Mouse (Mus musculus) midbrain, embryonic 11.5 days (tissue): ENCODE measurements at regions not wholly inside any gene's neighbourhood (a gene's known extent, or its start where the extent isn't known, plus 50 kb on each side); places are given as distances from the start of the nearest gene placed in this dataset.

ENCODE experiments used
- ATAC-seq: fragments of 200-750 bp; cut with Nextera tagmentation; 2 replicates; pipeline ENCODE4 v1.8.0; 2017; ENCODE audit warnings: moderate TSS enrichment, moderate library complexity; ENCODE audit not compliant: low FRiP score
- DNase-seq: peaks from one replicate; pipeline ENCODE4 v3.0.0; 2015; ENCODE audit warnings: low spot score; ENCODE audit errors: missing footprints
- H3K27ac ChIP-seq: fragments of 300-500 bp; sonication (generic); 2 replicates; pipeline ENCODE4 v1.5.1; 2014; ENCODE audit warnings: low read depth, low read length
- H3K27me3 ChIP-seq: fragments of 300-500 bp; sonication (generic); 2 replicates; pipeline ENCODE4 v1.6.1; 2014; ENCODE audit warnings: mild to moderate bottlenecking, low read length, moderate library complexity, mixed read lengths; ENCODE audit not compliant: control insufficient read depth, insufficient read depth
- H3K36me3 ChIP-seq: fragments of 300-500 bp; sonication (generic); 2 replicates; pipeline ENCODE4 v1.6.1; 2014; ENCODE audit warnings: mild to moderate bottlenecking, low read length, moderate library complexity, mixed read lengths; ENCODE audit not compliant: control insufficient read depth, insufficient read depth
- H3K4me1 ChIP-seq: fragments of 300-500 bp; sonication (generic); 2 replicates; pipeline ENCODE4 v1.6.1; 2014; ENCODE audit warnings: low read length; ENCODE audit not compliant: control insufficient read depth, insufficient read depth
- H3K4me2 ChIP-seq: fragments of 300-500 bp; sonication (generic); 2 replicates; pipeline ENCODE4 v1.6.1; 2014; ENCODE audit warnings: mild to moderate bottlenecking, moderate library complexity
- H3K4me3 ChIP-seq: fragments of 300-500 bp; sonication (generic); 2 replicates; pipeline ENCODE4 v1.5.1; 2014; ENCODE audit warnings: low read depth, low read length
- H3K9ac ChIP-seq: fragments of 300-500 bp; sonication (generic); 2 replicates; pipeline ENCODE4 v1.6.1; 2014; ENCODE audit warnings: low read length
- H3K9me3 ChIP-seq: fragments of 300-500 bp; sonication (generic); 2 replicates; pipeline ENCODE4 v1.6.1; 2016; ENCODE audit warnings: low read length; ENCODE audit not compliant: control insufficient read depth
- WGBS: fragments of 180-500 bp; shearing (Covaris S2); extraction: QIAGEN DNeasy Blood & Tissue Kit; methylation state at CpG from one replicate; pipeline ENCODE4 v1.1.7; 2014; 5-methylcytosine and 5-hydroxymethylcytosine counted together

DNA sequence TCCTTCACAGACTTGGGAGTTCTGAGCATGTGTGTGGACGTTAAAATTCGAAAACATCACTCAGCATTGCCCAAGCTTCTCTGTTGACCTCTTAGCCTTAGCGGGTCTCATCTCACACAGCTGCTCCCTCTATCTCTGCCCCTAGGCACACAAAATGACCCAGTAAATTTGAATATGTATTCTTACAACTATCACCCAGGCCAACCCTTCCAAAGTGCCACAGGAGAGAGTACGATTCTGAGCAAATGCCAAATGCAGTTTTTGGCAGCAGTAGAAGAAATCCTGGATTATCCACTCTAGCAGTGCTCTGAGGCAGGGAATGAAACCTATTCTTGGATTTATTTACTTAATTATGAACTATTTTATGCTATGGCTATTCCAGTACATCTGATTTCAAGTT, 246.6 kb upstream of the Slc24a5 start:
- DNase-seq (no peak), ATAC-seq (no peak)
- no peak overlapping the region for H3K9ac ChIP-seq
- 83% methylated on average over 4 of the region's 4 CpGs for WGBS
- no peaks in the 10 kb centered on the region for H3K4me1 ChIP-seq
- no peaks in the 10 kb centered on the region for H3K36me3 ChIP-seq
- no peak overlapping the region for H3K27ac ChIP-seq
- H3K4me2 ChIP-seq = no peak overlapping the region
- no peaks in the 10 kb centered on the region for H3K9me3 ChIP-seq
- no peak overlapping the region for H3K4me3 ChIP-seq
- H3K27me3 ChIP-seq = no peaks in the 10 kb centered on the region

GRCm38 (mm10) chr2:124848812-124849211, 219.1 kb upstream of the Slc24a5 start:
- no peaks in the 10 kb centered on the region for H3K27me3 ChIP-seq
- H3K36me3 ChIP-seq = no peaks in the 10 kb centered on the region
- H3K27ac ChIP-seq = no peak overlapping the region
- no peak overlapping the region for H3K4me3 ChIP-seq
- no peak overlapping the region for H3K4me2 ChIP-seq
- no peaks in the 10 kb centered on the region for H3K4me1 ChIP-seq
- ATAC-seq = no peak
- 87% methylated on average over 4 of the region's 4 CpGs for WGBS
- no peak for DNase-seq
- no peaks in the 10 kb centered on the region for H3K9me3 ChIP-seq
- no peak overlapping the region for H3K9ac ChIP-seq

DNA sequence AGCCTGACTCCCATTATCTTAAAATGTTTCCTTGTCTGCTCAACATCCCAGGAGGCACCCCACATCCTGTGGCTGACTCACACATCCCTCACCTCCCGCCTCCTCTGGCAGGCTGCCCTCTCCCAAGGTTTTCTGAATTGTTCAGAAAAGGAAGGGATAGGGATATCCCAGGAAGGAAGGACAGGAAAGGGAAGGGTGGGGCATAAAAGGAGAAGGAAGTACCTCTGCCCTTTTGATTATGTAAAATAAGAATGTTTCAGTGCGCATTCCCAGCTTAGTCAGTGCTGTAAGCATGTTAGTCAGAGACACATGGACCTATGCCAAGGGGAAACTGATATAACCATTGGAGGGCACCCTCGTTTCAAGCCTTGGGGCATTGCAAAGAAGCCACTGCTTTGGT, 209.4 kb upstream of the Slc24a5 start:
- no peaks in the 10 kb centered on the region for H3K27me3 ChIP-seq
- H3K4me3 ChIP-seq = no peak overlapping the region
- no peak for DNase-seq
- H3K9me3 ChIP-seq = no peaks in the 10 kb centered on the region
- H3K4me2 ChIP-seq = no peak overlapping the region
- ATAC-seq = no peak
- no peaks in the 10 kb centered on the region for H3K36me3 ChIP-seq
- H3K4me1 ChIP-seq = no peaks in the 10 kb centered on the region
- H3K27ac ChIP-seq = no peak overlapping the region
- 74% methylated on average over 3 of the region's 3 CpGs for WGBS
- H3K9ac ChIP-seq = no peak overlapping the region

DNA sequence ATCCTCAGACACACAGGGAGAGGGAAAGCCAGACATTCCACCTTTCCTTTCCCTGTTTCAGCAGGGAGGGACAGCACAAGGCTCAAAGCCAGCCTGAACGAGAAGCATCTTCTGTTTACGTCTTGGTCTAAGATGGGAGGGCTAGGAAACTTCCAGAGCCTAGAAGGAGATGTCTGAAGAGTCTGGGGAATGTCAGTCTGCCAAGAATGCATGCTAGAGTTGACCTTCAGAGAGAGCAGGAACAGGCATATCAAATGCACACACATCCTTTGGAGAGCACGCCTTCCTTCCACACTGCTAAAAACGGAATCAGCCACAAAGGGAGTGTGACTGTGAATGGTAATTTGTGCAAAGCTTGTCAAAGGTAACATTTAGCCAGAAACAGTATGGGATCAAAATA, 179.7 kb upstream of the Slc24a5 start:
- ATAC-seq = no peak
- Histone ChIP-seq H3K4me1 (no peaks in the 10 kb centered on the region), H3K9me3 (no peaks in the 10 kb centered on the region), H3K27ac (no peak overlapping the region), H3K36me3 (no peaks in the 10 kb centered on the region), H3K9ac (no peak overlapping the region), H3K4me3 (no peak overlapping the region), H3K4me2 (no peak overlapping the region), H3K27me3 (no peaks in the 10 kb centered on the region)
- no peak for DNase-seq
- WGBS = 69% methylated on average over 4 of the region's 4 CpGs

- no peak overlapping the region for H3K4me2 ChIP-seq
- no peak for ATAC-seq
- 95% methylated on average over 4 of the region's 4 CpGs for WGBS
Measured at GRCm38 (mm10) chr2:124895002-124895401, 172.9 kb upstream of the Slc24a5 start.

DNA sequence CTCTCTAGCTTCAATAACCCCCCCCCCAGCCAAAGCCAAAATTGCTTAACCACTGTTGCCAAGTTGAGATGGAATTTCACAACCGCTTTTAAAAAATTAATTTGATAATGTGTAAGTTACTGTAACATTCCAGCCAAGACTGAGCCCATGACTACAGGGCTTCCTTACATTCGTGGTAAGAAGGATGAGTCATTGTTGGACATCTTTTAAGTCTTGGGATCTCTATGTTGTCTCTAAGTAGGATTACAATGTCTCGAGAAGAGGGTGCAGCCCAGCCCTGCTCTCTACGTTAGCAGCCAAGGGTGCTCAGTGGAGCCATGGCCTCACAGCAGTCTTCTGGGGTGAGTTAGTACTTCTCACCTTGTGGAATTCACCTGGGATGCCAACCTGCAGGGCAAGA, 164.4 kb upstream of the Slc24a5 start:
- Histone ChIP-seq H3K4me2 (no peak overlapping the region), H3K9ac (no peak overlapping the region), H3K4me3 (no peak overlapping the region), H3K27me3 (no peaks in the 10 kb centered on the region), H3K9me3 (no peaks in the 10 kb centered on the region), H3K27ac (no peak overlapping the region), H3K4me1 (no peaks in the 10 kb centered on the region), H3K36me3 (no peaks in the 10 kb centered on the region)
- no peak for ATAC-seq
- DNase-seq = no peak
- 92% methylated on average over 4 of the region's 4 CpGs for WGBS

More at GRCm38 (mm10) chr2:124895002-124895401, 172.9 kb upstream of the Slc24a5 start:
- DNase-seq = no peak
- no peak overlapping the region for H3K27ac ChIP-seq
- H3K9me3 ChIP-seq = no peaks in the 10 kb centered on the region
- H3K27me3 ChIP-seq = no peaks in the 10 kb centered on the region
- no peaks in the 10 kb centered on the region for H3K4me1 ChIP-seq
- H3K9ac ChIP-seq = no peak overlapping the region
- H3K36me3 ChIP-seq = no peaks in the 10 kb centered on the region
- no peak overlapping the region for H3K4me3 ChIP-seq

- Histone ChIP-seq H3K36me3 (no peaks in the 10 kb centered on the region), H3K4me3 (no peak overlapping the region), H3K9ac (no peak overlapping the region), H3K27me3 (no peaks in the 10 kb centered on the region), H3K4me1 (no peaks in the 10 kb centered on the region), H3K4me2 (no peak overlapping the region), H3K27ac (no peak overlapping the region), H3K9me3 (no peaks in the 10 kb centered on the region)
- ATAC-seq (no peak), DNase-seq (no peak)
- WGBS = 78% methylated on average over 1 of the region's 1 CpGs
Measured at GRCm38 (mm10) chr2:124905076-124905475, 162.8 kb upstream of the Slc24a5 start.

GRCm38 (mm10) chr2:124918986-124919761, 148.8 kb upstream of the Slc24a5 start:
- no peak overlapping the region for H3K27ac ChIP-seq
- H3K4me1 ChIP-seq = no peaks in the 10 kb centered on the region
- no peak overlapping the region for H3K4me2 ChIP-seq
- no peak for DNase-seq
- 64% methylated on average over 7 of the region's 7 CpGs for WGBS
- no peak for ATAC-seq
- H3K36me3 ChIP-seq = no peaks in the 10 kb centered on the region
- no peaks in the 10 kb centered on the region for H3K27me3 ChIP-seq
- H3K9ac ChIP-seq = no peak overlapping the region
- H3K4me3 ChIP-seq = no peak overlapping the region
- H3K9me3 ChIP-seq = no peaks in the 10 kb centered on the region

- Histone ChIP-seq H3K4me1 (no peaks in the 10 kb centered on the region), H3K27me3 (no peaks in the 10 kb centered on the region), H3K9me3 (no peaks in the 10 kb centered on the region), H3K27ac (no peak overlapping the region), H3K9ac (no peak overlapping the region), H3K4me2 (no peak overlapping the region), H3K36me3 (no peaks in the 10 kb centered on the region), H3K4me3 (no peak overlapping the region)
- no peak for DNase-seq
- no peak for ATAC-seq
- 62% methylated on average over 1 of the region's 1 CpGs for WGBS
Measured at GRCm38 (mm10) chr2:124919762-124920255, 148.1 kb upstream of the Slc24a5 start.
